Mouse (Mus musculus): ENCODE data around the gene Galnt14.

The Galnt14 gene

GRCm38 (mm10) chr17:73710042-73710911, at the start of gene Galnt14:
Gene Galnt14 (minus strand): TSS chr17:73710453.
- peak; percentile 80 to 82 for DNase-seq

- DNase-seq, result peak; percentile 93
Measured at GRCm38 (mm10) chr17:73743681-73744311, 33.5 kb upstream of the Galnt14 start.

- peak; percentile 51 to 61 for DNase-seq
Measured at GRCm38 (mm10) chr17:73723885-73724682, 13.8 kb upstream of the Galnt14 start.

- no peak for DNase-seq
Measured at GRCm38 (mm10) chr17:73719021-73719748, 8.9 kb upstream of the Galnt14 start.

GRCm38 (mm10) chr17:73716684-73717083, 6.4 kb upstream of the Galnt14 start:
- no peak for DNase-seq

- DNase-seq, result no peak
Measured at GRCm38 (mm10) chr17:73714440-73715221, 4.4 kb upstream of the Galnt14 start.

GRCm38 (mm10) chr17:73713347-73713746, 3.1 kb upstream of the Galnt14 start:
- DNase-seq, result peak; percentile 50 to 53

GRCm38 (mm10) chr17:73711919-73712318, 1.7 kb upstream of the Galnt14 start:
- peak; percentile 70 to 75 for DNase-seq

- DNase-seq, result peak; percentile 64 to 72
Measured at GRCm38 (mm10) chr17:73709131-73710041, 867 bp downstream of the Galnt14 start.

GRCm38 (mm10) chr17:73708451-73708850, 1.8 kb downstream of the Galnt14 start:
- no peak for DNase-seq

GRCm38 (mm10) chr17:73703571-73703970, 6.7 kb downstream of the Galnt14 start:
- peak in 1 of 2 experiments; percentile 29 for DNase-seq

- no peak for DNase-seq
Measured at GRCm38 (mm10) chr17:73701016-73701415, 9.2 kb downstream of the Galnt14 start.

GRCm38 (mm10) chr17:73699881-73700280, 10.4 kb downstream of the Galnt14 start:
- no peak for DNase-seq

GRCm38 (mm10) chr17:73694206-73694952, 15.9 kb downstream of the Galnt14 start:
- DNase-seq, result no peak

- no peak for DNase-seq
Measured at GRCm38 (mm10) chr17:73688261-73688660, 22.0 kb downstream of the Galnt14 start.

- no peak for DNase-seq
Measured at GRCm38 (mm10) chr17:73686292-73686691, 24.0 kb downstream of the Galnt14 start.

GRCm38 (mm10) chr17:73684746-73685145, 25.5 kb downstream of the Galnt14 start:
- DNase-seq, result peak; percentile 31 to 36

GRCm38 (mm10) chr17:73671921-73672320, 38.3 kb downstream of the Galnt14 start:
- peak; percentile 8 to 20 for DNase-seq

GRCm38 (mm10) chr17:73670048-73670447, 40.2 kb downstream of the Galnt14 start:
- no peak for DNase-seq

GRCm38 (mm10) chr17:73668996-73669395, 41.3 kb downstream of the Galnt14 start:
- no peak for DNase-seq

Data from cerebellum, postnatal 10 days (tissue).